Mouse (Mus musculus): ENCODE results near the gene Ctf2.
"Not testable (repeated sequence)": the region's sequence is repeated elsewhere in the genome, so short reads cannot be mapped to it uniquely, and the experiment has no call there.

Ctf2 gene

GRCm38 (mm10) chr7:127732066-127732465 lies at the start of gene Ctf2:
Gene Ctf2, minus strand, starts transcription at chr7:127732166.
- not testable (repeated sequence) for DNase-seq

GRCm38 (mm10) chr7:127778350-127778749 lies 46.4 kb upstream of the Ctf2 start:
- DNase-seq, result peak; percentile 88

GRCm38 (mm10) chr7:127777474-127778266 lies 45.7 kb upstream of the Ctf2 start:
- no peak for DNase-seq

DNA sequence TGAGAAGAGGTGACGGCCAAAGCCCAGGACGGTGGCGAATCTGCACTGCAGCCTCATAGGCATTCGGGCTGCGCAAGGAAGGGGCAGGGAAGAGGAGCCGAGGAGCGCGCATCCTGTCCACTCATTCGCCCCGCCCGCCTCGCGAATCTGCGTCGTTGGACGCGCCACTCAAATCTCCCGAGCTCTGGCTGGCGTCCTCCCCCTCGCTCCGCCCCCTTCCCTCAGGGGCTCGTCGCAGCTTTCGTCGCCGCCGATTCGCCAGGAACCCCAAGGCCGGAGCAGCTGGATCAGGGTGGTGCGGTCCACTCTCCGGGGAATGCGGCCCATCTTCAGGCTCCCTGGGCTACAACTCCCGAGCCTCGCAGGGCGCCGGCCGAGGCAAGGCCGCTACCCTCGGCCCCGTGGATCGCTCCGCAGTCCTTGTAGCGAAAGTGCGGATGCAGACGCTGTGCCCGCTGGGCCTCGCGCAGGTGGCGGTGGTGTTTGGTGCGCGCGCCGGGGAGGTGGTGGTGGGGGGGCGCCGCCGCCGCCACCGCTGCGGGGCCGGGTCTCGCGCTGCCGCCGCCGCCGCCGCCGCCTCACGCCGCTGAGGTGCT lies 45.0 kb upstream of the Ctf2 start:
- DNase-seq, result peak; percentile 99

- peak; percentile 98 for DNase-seq
Measured at GRCm38 (mm10) chr7:127776426-127776825, 44.5 kb upstream of the Ctf2 start, which contains the start of gene Setd1a. Gene Setd1a, plus strand, starts transcription at chr7:127776670.

- DNase-seq, result not testable (repeated sequence)
Measured at GRCm38 (mm10) chr7:127775837-127776236, 43.9 kb upstream of the Ctf2 start.

- peak; percentile 96 for DNase-seq
Measured at GRCm38 (mm10) chr7:127773664-127774384, 41.9 kb upstream of the Ctf2 start.

GRCm38 (mm10) chr7:127772557-127772956 lies 40.6 kb upstream of the Ctf2 start:
- no peak for DNase-seq

DNA sequence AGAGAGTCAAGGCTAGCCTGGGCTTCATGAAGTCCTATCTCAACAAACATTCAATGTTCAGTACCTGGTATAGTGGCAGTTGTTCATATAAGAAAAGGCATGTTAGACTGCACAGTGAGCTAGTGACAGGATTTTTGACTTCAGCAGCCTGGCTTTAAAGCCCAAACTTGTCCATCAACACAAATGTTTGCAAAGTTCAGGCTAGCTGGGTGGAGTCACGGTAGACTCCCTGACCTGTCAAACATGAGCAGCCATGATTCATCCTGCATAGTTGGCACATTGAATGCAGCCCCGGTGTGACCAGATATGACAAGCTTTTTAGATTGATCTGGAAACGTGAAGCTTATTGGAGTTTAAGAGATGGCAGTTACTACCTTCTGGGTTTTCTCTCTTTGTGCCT lies 40.1 kb upstream of the Ctf2 start:
- no peak for DNase-seq

DNA sequence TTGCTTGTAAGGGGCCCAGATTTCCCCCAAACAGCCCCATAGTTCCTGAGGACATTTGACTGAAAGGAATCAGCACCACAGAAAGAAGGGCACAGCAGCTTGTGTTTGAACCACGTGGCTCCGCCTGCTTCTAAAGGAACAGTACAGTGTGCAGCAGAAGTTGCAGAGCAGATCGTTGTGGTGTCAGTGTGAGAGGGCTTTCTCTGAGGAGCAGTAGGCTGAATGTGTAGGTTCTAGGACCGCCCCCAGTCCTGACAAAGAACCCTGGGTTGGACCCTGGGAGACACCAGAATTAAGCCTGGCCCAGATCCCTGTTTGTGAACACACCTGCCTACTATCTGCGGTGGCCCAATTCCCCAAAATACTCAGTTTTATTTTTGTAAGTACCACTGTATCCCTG lies 39.3 kb upstream of the Ctf2 start:
- no peak for DNase-seq

DNA sequence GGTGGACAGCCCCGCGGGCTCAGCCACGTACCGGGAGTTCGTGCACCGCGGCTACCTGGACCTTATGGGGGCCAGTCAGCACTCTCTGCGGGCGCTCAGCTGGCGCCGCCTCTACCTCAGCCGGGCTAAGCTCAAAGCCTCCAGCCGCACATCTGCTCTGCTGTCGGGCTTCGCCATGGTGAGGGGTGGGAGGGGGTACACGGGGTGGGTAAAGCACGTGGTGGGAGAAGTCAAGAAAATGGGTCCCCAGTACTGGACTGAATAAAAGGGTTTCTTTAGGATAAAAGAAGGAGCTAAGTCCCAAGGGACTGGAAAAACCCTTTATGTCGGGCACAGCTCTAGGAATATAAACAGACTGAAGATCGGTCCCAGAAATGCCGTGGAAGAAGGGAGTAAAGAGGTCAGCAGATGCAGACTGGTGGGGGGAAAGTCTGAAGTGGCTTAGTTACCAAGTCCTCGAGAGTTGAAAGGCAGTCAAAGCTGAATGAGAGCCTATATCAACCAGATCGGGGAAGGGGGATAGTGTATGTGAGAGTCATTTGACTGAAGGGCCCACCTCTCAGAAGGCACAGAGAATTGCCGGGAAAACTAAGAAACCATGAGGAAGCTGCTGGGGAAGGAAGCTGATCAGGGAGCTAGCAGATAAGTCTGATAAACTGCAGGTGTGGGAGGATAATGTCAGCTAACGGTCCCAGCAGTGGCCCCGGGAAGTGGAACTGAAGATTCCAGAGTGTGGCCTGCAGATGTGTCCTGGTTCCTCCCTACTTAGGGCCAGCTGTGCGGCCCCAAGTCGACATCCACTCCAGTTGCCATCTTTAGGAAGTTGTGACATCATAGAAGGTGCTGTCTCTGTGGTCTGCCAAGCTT lies 38.3 kb upstream of the Ctf2 start:
- DNase-seq, result peak; percentile 96

- peak; percentile 100 for DNase-seq
Measured at GRCm38 (mm10) chr7:127769651-127770038, 37.7 kb upstream of the Ctf2 start, which contains the start of gene Orai3. Gene Orai3, plus strand, starts transcription at chr7:127769815.

DNA sequence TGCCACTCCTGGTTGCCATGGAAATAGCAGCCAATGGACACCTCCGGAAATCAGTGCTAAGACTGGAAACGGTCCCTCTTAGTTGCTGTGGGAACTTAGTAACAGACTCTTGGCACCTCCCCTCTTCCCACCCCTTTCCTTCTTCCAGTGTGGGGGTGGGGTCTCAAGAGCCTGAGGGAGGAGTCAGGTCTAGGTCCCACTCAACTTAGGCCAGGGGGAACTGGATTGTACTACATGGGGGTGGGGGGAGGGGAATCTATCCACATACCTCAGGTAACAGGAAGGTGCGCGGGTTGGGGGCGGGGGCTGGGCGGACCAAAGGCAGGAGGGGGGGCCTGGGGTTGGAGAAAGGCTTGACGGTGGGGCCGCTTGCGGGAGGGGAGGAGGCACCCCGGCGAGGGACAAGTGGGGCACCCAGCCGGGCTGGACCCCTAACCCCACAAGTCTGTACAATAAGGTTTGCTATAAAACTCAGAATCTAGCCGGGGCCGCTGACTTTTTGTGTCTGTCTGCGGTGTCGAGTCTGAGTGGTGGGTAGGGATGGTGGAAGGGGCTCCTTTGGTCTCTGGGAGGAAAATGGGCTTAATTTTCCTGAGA lies 37.1 kb upstream of the Ctf2 start:
- peak; percentile 100 for DNase-seq

DNA sequence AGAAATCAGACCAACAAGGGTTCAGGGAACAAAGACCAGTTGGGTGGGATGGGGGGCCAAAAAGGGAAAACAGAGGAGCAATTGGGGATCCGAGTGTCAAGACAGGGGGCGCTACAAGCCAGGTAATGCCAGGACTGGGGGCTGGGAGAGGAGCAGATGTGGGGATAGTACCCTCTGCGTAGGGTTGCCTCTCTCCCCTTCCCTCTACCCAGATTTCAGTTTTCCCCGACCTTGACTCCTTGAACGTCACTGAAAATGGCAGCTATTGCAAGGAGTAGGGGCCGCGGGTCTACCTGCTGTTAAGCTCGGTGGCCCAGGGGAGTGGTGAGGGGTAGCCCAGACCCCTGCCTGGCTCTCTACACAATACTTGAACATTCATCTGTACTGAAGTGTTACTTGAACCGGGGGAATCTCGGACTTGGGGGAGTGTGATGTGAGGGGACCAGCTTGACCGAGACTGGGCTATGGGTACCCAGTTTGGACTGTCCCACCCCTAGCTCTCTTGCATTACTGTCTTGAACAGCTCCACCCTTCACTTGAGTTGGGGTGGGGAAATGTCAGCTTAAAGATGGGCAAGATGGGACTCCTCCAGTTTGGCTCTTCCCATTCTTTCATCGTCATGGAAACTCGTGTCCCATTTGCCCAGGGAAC lies 36.5 kb upstream of the Ctf2 start:
- DNase-seq, result no peak

DNA sequence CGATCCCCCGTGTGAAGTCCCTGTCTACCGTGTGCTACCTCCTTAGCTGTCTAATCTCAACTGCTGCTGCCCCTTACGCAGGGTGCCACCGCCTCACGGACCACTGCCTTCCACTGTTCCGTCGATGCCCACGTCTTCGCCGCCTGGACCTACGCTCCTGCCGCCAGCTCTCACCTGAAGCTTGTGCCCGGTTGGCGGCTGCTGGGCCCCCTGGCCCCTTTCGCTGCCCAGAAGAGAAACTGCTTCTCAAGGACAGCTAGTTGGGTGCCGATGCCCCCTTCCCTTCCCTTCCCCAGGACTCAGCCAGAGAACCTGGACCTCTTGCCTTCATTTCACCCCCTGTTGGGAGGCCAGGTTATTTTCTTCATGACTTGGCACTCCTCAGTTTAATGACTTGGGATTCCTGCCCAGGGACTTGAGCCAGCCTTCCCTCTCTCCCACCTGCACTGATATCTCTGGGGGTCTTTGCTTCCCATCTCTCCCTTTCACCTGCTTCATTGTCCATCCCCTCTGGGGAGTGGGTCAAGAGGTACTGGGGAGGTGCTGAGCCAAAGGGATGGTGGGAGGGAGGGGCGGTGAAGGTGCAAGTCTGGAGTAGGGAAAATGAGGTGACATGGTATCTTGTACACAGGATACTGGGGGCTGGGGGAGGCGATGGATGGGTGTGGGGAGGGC lies 35.8 kb upstream of the Ctf2 start:
- peak; percentile 97 for DNase-seq

- no peak for DNase-seq
Measured at GRCm38 (mm10) chr7:127766851-127767609, 35.1 kb upstream of the Ctf2 start.

- no peak for DNase-seq
Measured at GRCm38 (mm10) chr7:127765756-127766155, 33.8 kb upstream of the Ctf2 start.

DNA sequence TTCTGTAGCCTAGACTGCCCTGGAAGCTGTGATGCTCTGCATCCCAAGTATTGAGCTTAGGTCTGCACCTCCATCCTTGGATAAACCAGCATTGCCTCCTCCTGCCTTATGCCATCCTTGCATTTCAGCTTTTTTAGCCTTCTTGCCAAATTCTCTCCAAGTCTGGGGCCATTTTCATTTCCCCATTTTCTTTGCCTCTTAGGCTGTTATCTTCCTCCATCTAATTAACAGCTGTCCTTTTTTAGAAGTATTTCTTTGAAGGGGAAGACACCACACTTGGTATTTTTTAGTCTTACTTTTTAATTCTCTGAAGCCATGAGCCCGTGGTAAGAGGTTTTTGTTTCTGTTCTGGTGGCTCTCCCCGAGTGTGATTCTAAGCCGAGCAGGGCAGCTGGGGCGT lies 31.7 kb upstream of the Ctf2 start:
- no peak for DNase-seq

GRCm38 (mm10) chr7:127761026-127761425 lies 29.1 kb upstream of the Ctf2 start:
- DNase-seq, result peak; percentile 97

- no peak for DNase-seq
Measured at GRCm38 (mm10) chr7:127760478-127760877, 28.5 kb upstream of the Ctf2 start.

All from heart, adult 11 months (tissue).